Mouse (Mus musculus) heart, embryonic 16.5 days (tissue): ENCODE measurements around the gene Srgap2. TPM values are rescaled to one million over a fixed set of nuclear protein-coding genes. Genes with fewer than 3 reads are reported as not detected.

Source experiments
- ATAC-seq: fragments of 200-750 bp; cut with Nextera tagmentation; replicated peaks from 2 replicates; pipeline ENCODE4 v1.8.0; 2017; ENCODE audit warnings: moderate number of reproducible peaks; ENCODE audit not compliant: insufficient read depth, low FRiP score; ENCODE audit errors: extremely low read depth
- H3K27ac ChIP-seq: fragments of 300-500 bp; sonication (generic); 2 replicates; pipeline ENCODE4 v1.5.1; 2014; ENCODE audit warnings: mild to moderate bottlenecking, low read length, control low read depth, moderate library complexity
- H3K27me3 ChIP-seq: fragments of 300-500 bp; sonication (generic); 2 replicates; pipeline ENCODE4 v1.6.1; 2014; ENCODE audit warnings: low read length, mixed read lengths; ENCODE audit not compliant: control insufficient read depth, insufficient read depth
- H3K36me3 ChIP-seq: fragments of 300-500 bp; sonication (generic); 2 replicates; pipeline ENCODE4 v1.6.1; 2014; ENCODE audit not compliant: control insufficient read depth, insufficient read depth
- H3K4me1 ChIP-seq: fragments of 300-500 bp; sonication (generic); 2 replicates; pipeline ENCODE4 v1.6.1; 2014; ENCODE audit warnings: low read length, mixed read lengths; ENCODE audit not compliant: control insufficient read depth, insufficient read depth
- H3K4me2 ChIP-seq: fragments of 300-500 bp; sonication (generic); 2 replicates; pipeline ENCODE4 v1.6.1; 2014; ENCODE audit warnings: low read depth, mild to moderate bottlenecking, control low read depth, low read length
- H3K4me3 ChIP-seq: fragments of 300-500 bp; sonication (generic); 2 replicates; pipeline ENCODE4 v1.5.1; 2014; ENCODE audit warnings: mild to moderate bottlenecking, control low read depth, low read length
- H3K9ac ChIP-seq: fragments of 300-500 bp; sonication (generic); 2 replicates; pipeline ENCODE4 v1.6.1; 2014; ENCODE audit warnings: low read length, control low read depth
- H3K9me3 ChIP-seq: fragments of 300-500 bp; sonication (generic); replicated peaks from 2 replicates; pipeline ENCODE4 v1.6.1; 2016; ENCODE audit warnings: low read length; ENCODE audit not compliant: control insufficient read depth
- WGBS: fragments of 180-500 bp; shearing (Covaris S2); extraction: QIAGEN DNeasy Blood & Tissue Kit; methylation state at CpG from one replicate; pipeline ENCODE4 v1.1.7; 2014; 5-methylcytosine and 5-hydroxymethylcytosine counted together
- polyA plus RNA-seq: library from polyadenylated mRNA; unstranded; fragments of >200 nt; fragmentation: Nextera tagmentation; extraction: Ambion mirVana; gene quantifications from 2 replicates; pipeline ENCODE4 v1.2.1, GENCODE M21; 2015

Gene Srgap2
- polyA plus RNA-seq, 1 experiment from 2014 or later: 16.6 TPM

DNA sequence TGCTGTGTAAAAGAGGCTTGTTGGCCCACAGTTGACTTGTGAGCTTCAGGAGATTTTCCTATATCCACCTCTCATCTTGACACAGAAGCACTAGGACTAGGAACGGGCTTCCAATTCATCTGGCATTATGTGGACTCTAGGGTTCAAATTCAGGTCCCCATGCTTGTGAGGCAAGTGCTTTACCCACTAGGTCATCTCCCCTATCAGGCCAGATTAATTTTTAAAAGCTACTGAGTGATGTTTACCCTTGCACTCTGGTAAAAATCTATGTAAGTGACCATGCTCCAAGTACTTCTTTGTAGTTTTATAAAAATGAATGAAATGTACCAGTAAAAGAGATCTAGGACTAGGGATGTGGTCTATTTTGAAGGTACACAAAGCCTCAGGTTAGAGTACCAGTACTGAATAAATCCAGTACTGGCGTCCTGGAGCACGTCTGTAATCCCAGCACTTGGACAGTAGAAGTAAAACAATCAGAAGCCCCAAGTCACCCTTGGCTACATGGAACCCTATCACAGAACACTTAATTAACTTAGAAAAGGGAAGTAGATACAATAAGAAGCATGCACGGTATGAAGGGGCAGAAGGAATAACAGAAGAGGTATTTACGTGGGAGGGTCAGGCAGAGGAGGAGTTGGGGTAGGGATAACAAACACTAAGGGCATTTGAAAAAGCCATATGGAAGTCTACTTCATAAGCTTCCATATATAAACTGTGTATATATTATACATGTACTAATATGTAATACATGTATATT, 40.9 kb downstream of the Srgap2 start:
- H3K9me3 ChIP-seq: no peaks in the 10 kb centered on the region
- H3K36me3 ChIP-seq: no peaks in the 10 kb centered on the region
- H3K27me3 ChIP-seq: no peaks in the 10 kb centered on the region
- no peak overlapping the region for H3K27ac ChIP-seq
- no peak overlapping the region for H3K9ac ChIP-seq
- no peak overlapping the region for H3K4me3 ChIP-seq
- WGBS: 50% methylated on average over 5 of the region's 5 CpGs
- no peak overlapping the region for H3K4me2 ChIP-seq
- ATAC-seq: no peak
- peaks cover 28% of the 10 kb centered on the region for H3K4me1 ChIP-seq

DNA sequence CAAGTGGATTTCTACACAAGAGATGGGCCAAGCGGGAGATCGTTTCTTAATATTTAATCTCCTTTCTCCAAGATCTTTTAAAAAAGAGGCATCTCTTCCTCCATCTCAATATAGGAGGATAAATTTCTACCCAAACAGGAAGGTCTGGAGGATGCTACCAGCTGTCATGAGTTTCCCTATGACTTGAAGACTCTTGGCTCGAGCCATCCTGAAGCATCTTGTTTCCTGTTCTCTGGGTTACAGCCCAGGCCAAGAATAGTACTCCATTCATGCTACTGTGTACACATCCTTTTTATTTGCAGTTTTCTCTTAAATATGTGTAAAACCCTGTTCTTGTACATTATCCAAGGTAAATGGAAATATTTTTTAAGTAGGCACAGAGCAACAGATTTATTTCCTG, 44.9 kb downstream of the Srgap2 start:
- Histone ChIP-seq H3K9ac (no peak overlapping the region), H3K4me3 (no peak overlapping the region), H3K27ac (0 out of 2 replicates have a peak overlapping the region, but pooled peaks have one; percentile 24), H3K36me3 (peaks cover 4% of the 10 kb centered on the region), H3K4me1 (peaks cover 30% of the 10 kb centered on the region), H3K4me2 (no peak overlapping the region), H3K9me3 (peaks cover 3% of the 10 kb centered on the region; the same call in 1 of the 2 replicates), H3K27me3 (no peaks in the 10 kb centered on the region)
- peak; percentile 41; the same call in 1 of the 2 replicates for ATAC-seq
- 72% methylated on average over 3 of the region's 3 CpGs for WGBS

DNA sequence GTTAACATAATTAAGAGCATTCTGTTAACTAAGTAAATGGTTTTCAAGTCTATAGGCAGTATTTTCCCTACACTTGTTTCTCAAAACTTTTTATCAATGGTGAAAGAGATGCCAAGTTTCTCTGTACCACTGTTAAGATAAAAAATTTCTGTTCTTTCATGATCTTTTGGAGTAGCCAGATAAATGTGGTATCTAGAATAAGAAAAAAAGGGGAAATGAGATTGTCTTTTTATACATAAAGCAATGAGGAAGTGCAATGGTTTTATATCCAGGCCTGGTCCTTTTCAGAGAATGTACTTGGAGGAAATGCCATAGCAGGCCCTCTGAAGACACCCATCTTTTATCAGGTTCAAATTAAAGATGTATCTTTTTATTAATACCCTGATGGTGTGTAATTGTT, 45.8 kb downstream of the Srgap2 start:
- no peak for ATAC-seq
- no peak overlapping the region for H3K4me3 ChIP-seq
- H3K4me1 ChIP-seq: peaks cover 26% of the 10 kb centered on the region

DNA sequence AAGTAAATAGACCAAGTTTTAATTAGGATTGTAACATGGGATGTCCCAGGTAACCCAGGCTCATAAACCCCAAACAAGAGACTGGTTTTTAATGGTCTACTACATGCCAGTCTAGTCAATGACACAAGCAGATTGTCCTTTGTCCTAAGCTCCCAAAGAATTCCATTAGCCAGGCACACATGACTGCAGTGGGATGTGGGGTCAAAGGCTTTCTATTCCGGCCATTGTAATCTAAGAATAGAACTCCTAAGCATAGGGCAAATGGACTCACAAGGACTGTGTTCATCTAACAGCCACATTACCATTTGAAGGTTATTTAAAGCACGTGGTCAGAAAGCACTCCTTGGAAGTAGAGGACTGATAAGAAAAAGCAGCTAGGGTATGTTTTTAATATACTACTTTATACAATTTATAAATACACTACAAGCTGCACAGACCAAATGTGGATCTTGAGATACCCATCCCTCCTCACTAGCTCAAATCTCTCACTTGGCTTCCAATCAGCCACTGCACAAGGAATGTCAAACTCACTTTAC, 48.3 kb downstream of the Srgap2 start:
- ATAC-seq: peak; percentile 60

More for the DNA sequence above, 45.8 kb downstream of the Srgap2 start:
- Histone ChIP-seq H3K27me3 (no peaks in the 10 kb centered on the region), H3K9me3 (peaks cover 3% of the 10 kb centered on the region; the same call in 1 of the 2 replicates), H3K27ac (no peak overlapping the region), H3K9ac (no peak overlapping the region), H3K4me2 (no peak overlapping the region), H3K36me3 (peaks cover 4% of the 10 kb centered on the region)

DNA sequence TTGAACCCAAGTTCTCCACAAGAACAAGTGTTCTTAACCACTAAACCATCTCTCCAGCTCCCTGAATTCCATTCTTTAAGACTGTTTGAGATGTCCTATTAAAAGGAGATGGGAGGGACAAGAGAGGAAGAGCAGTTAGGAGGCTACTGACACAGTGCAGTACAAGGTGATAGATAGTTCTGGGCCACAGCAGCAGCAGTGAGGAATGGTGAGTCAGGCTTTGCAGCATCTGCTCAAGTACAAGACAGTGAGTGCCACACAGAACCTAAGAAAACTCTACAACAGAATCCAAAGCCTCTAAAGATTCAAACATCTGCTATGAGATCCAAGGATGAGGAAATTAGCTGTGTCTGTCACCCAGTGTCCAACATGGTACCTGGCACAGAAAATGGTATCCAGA, 51.8 kb downstream of the Srgap2 start:
- H3K27ac ChIP-seq: no peak overlapping the region
- peaks cover 14% of the 10 kb centered on the region for H3K4me1 ChIP-seq
- H3K4me3 ChIP-seq: no peak overlapping the region
- no peaks in the 10 kb centered on the region for H3K27me3 ChIP-seq
- H3K9me3 ChIP-seq: peaks cover 3% of the 10 kb centered on the region; the same call in 1 of the 2 replicates
- H3K36me3 ChIP-seq: peaks cover 4% of the 10 kb centered on the region
- H3K4me2 ChIP-seq: no peak overlapping the region
- H3K9ac ChIP-seq: no peak overlapping the region
- ATAC-seq: no peak

More for the DNA sequence above, 48.3 kb downstream of the Srgap2 start:
- Histone ChIP-seq H3K27ac (peak overlapping the region; percentile 86), H3K4me3 (no peak overlapping the region), H3K9me3 (peaks cover 3% of the 10 kb centered on the region; the same call in 1 of the 2 replicates), H3K4me2 (no peak overlapping the region), H3K27me3 (no peaks in the 10 kb centered on the region), H3K9ac (no peak overlapping the region), H3K36me3 (peaks cover 4% of the 10 kb centered on the region), H3K4me1 (peaks cover 21% of the 10 kb centered on the region)
- WGBS: 25% methylated on average over 2 of the region's 2 CpGs

DNA sequence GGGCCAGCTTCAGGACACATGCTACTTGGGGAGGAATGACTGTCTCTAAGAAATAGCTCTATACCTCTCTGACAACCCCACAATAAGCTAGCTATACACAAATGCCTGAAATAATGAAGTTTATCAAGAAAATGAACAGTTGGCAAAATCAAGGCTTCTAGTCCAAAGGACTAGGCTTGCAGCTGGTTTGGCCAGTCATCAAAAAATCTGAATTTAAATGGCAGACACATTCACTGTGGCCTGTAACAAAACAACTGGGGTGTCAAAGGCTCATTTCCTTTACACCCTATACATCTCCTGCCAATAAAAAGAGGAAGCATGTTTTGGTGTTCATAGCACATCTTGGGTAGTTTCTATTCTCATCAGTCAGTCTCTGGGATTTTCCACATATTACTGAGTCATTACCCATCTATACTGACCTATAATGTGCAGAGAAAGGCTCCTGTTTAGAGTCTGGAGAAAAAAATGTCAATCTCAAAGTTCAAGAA, 53.5 kb downstream of the Srgap2 start:
- Histone ChIP-seq H3K36me3 (no peaks in the 10 kb centered on the region), H3K4me2 (no peak overlapping the region)

DNA sequence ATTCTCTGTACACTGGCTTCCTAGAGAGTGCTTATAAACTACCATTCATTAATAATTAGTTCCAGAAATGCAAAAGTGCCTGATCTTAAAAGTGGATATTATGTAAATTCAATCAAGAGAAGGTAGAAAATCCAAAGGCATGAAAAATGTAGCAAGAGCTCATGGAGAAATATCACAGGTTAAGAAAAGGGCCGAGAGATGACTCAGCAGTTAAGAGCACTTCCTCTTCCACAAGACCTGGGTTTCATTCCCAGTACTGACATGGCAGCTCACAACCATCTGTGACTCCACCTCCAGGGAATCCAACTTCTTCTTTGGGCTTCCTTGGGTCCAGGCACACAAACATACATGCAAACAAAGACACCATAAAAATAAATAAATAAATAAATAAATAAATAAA, 56.6 kb downstream of the Srgap2 start:
- Histone ChIP-seq H3K4me1 (peaks cover 4% of the 10 kb centered on the region; the same call in 1 of the 2 replicates), H3K4me3 (no peak overlapping the region), H3K27me3 (no peaks in the 10 kb centered on the region), H3K36me3 (no peaks in the 10 kb centered on the region), H3K4me2 (no peak overlapping the region), H3K9me3 (0 out of 2 replicates have a peak, but pooled peaks cover 2% of the 10 kb centered on the region), H3K27ac (no peak overlapping the region), H3K9ac (no peak overlapping the region)
- 84% methylated on average over 1 of the region's 1 CpGs for WGBS
- ATAC-seq: no peak

More for the DNA sequence above, 53.5 kb downstream of the Srgap2 start:
- peaks cover 10% of the 10 kb centered on the region for H3K4me1 ChIP-seq
- ATAC-seq: no peak
- H3K27ac ChIP-seq: no peak overlapping the region
- H3K27me3 ChIP-seq: no peaks in the 10 kb centered on the region
- H3K9me3 ChIP-seq: 0 out of 2 replicates have a peak, but pooled peaks cover 2% of the 10 kb centered on the region
- H3K4me3 ChIP-seq: no peak overlapping the region
- H3K9ac ChIP-seq: no peak overlapping the region

DNA sequence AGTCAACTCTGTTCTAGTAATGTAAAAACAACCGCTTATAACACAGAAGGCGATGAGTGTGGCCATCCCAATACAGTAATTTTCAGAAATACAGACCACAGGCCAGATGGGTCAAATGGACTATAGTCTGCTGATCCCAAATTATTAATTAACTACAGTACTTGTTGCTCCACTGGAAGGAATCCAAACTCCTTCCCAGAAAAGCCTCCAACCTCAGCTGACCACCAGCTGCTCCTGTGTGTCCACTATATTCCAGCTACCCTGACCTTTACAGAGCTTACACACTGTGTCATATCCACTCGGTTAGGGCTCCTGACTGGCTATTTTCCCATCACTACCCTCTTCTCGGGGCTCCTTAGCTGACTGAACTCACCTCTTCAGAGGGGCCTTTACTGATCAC, 61.3 kb downstream of the Srgap2 start:
- WGBS: 89% methylated on average over 4 of the region's 4 CpGs

GRCm38 (mm10) chr1:131463953-131464627, 63.1 kb downstream of the Srgap2 start:
- ATAC-seq: no peak
- H3K4me1 ChIP-seq: 0 out of 2 replicates have a peak, but pooled peaks cover 2% of the 10 kb centered on the region
- H3K4me3 ChIP-seq: no peak overlapping the region
- no peak overlapping the region for H3K4me2 ChIP-seq
- no peak overlapping the region for H3K27ac ChIP-seq
- no peak overlapping the region for H3K9ac ChIP-seq
- no peaks in the 10 kb centered on the region for H3K9me3 ChIP-seq
- no peaks in the 10 kb centered on the region for H3K36me3 ChIP-seq
- WGBS: 80% methylated on average over 6 of the region's 6 CpGs
- H3K27me3 ChIP-seq: no peaks in the 10 kb centered on the region

More for the DNA sequence above, 61.3 kb downstream of the Srgap2 start:
- Histone ChIP-seq H3K9me3 (0 out of 2 replicates have a peak, but pooled peaks cover 2% of the 10 kb centered on the region), H3K27ac (no peak overlapping the region), H3K4me1 (peaks cover 4% of the 10 kb centered on the region; the same call in 1 of the 2 replicates), H3K4me2 (no peak overlapping the region), H3K36me3 (no peaks in the 10 kb centered on the region), H3K4me3 (no peak overlapping the region), H3K27me3 (no peaks in the 10 kb centered on the region), H3K9ac (no peak overlapping the region)
- no peak for ATAC-seq
